Mouse (Mus musculus) heart, embryonic 10.5 days (tissue): ENCODE results near the gene Kcnj2. TPM values are rescaled to one million over a fixed set of nuclear protein-coding genes. Genes with fewer than 3 reads are reported as not detected.

ENCODE experiments used
- DNase-seq: peaks from one replicate; pipeline ENCODE4 v3.0.0-alpha.2; 2017; ENCODE audit warnings: low spot score
- H3K27ac ChIP-seq: fragments of 300-500 bp; sonication (generic); 2 replicates; pipeline ENCODE4 v1.5.1; 2016; ENCODE audit warnings: mild to moderate bottlenecking
- H3K27me3 ChIP-seq: fragments of 300-500 bp; sonication (generic); 2 replicates; pipeline ENCODE4 v1.6.1; 2016; ENCODE audit warnings: mild to moderate bottlenecking; ENCODE audit not compliant: poor library complexity, insufficient read depth, severe bottlenecking
- H3K36me3 ChIP-seq: fragments of 300-500 bp; sonication (generic); 2 replicates; pipeline ENCODE4 v1.6.1; 2016; ENCODE audit warnings: mild to moderate bottlenecking, moderate library complexity
- H3K4me1 ChIP-seq: fragments of 300-500 bp; sonication (generic); 2 replicates; pipeline ENCODE4 v1.6.1; 2016; ENCODE audit warnings: mild to moderate bottlenecking
- H3K4me3 ChIP-seq: fragments of 300-500 bp; sonication (generic); 2 replicates; pipeline ENCODE4 v1.5.1; 2016; ENCODE audit warnings: mild to moderate bottlenecking, moderate library complexity
- H3K9me3 ChIP-seq: fragments of 300-500 bp; sonication (generic); 2 replicates; pipeline ENCODE4 v1.6.1; 2016; ENCODE audit warnings: mild to moderate bottlenecking, moderate library complexity
- WGBS: fragments of 180-500 bp; shearing (Covaris S2); methylation state at CpG from one replicate; pipeline ENCODE4 v1.1.7; 2016; 5-methylcytosine and 5-hydroxymethylcytosine counted together
- polyA plus RNA-seq: library from polyadenylated mRNA; unstranded; fragments of >200 nt; fragmentation: Nextera tagmentation; extraction: Ambion mirVana; gene quantifications from 2 replicates; pipeline ENCODE4 v1.2.1, GENCODE M21; 2016

Kcnj2 gene
- polyA plus RNA-seq, result 2.1 and 2.2 TPM in 2 replicates

- Histone ChIP-seq H3K27me3 (no peaks in the 10 kb centered on the region), H3K27ac (peak within 1 kb of the TSS; percentile 83), H3K4me1 (no peaks in the 10 kb centered on the region), H3K9me3 (no peaks in the 10 kb centered on the region), H3K4me3 (peak within 1 kb of the TSS; percentile 73), H3K36me3 (no peaks in the 10 kb centered on the region)
- WGBS, result under 1% methylated on average over 28 of the region's 28 CpGs
- peak; percentile 96 for DNase-seq
These were observed at the start of gene Kcnj2 for GRCm38 (mm10) chr11:111065635-111066298. TSS of gene Kcnj2 (plus strand) at chr11:111066164.

DNA sequence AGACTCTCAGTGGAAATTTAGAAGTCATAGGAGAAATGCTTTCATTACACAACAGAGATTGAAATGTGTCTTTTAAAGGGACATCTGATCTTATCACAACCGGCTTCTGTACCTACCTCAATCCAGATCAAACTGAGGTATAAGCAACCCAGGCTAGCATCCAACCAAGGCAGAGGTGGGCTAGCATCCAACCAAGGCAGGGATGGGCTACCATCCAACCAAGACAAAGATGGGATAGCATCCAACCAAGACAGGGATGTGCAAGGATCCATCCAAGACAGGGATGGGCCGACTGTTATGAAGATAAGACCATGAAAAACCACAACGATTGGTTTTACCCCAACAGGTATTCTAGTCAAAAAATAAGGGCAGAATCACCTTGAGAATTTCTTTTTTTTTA lies 49.8 kb upstream of the Kcnj2 start:
- H3K9me3 ChIP-seq, result no peaks in the 10 kb centered on the region

DNA sequence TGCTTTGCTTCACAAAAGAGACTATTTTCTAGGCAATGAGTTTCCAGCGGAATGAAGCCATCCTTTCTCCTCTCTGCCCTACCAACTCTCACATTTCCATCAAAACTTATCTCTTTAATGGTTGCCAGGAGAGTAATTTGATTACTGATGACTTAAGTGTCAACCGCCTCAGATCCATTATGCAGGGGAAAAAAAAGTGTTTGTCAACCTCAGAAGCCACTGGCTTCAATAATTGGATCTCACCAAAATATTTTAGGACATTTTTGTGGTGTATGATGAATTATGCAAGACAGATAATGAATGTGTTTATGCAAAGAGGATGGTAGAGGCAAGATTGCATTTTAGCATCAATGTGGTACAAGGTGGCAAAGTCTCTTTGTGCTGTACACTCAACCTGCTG lies 45.8 kb upstream of the Kcnj2 start:
- WGBS, result 54% methylated on average over 2 of the region's 2 CpGs
- Histone ChIP-seq H3K27ac (no peak overlapping the region), H3K4me1 (no peaks in the 10 kb centered on the region), H3K4me3 (no peak overlapping the region), H3K36me3 (no peaks in the 10 kb centered on the region), H3K27me3 (no peaks in the 10 kb centered on the region), H3K9me3 (no peaks in the 10 kb centered on the region)
- no peak for DNase-seq

More for the DNA sequence above, 49.8 kb upstream of the Kcnj2 start:
- 90% methylated on average over 3 of the region's 3 CpGs for WGBS
- no peak overlapping the region for H3K4me3 ChIP-seq
- no peaks in the 10 kb centered on the region for H3K36me3 ChIP-seq
- DNase-seq, result no peak
- no peak overlapping the region for H3K27ac ChIP-seq
- H3K4me1 ChIP-seq, result no peaks in the 10 kb centered on the region
- H3K27me3 ChIP-seq, result no peaks in the 10 kb centered on the region

GRCm38 (mm10) chr11:111022681-111023281 lies 43.2 kb upstream of the Kcnj2 start:
- Histone ChIP-seq H3K36me3 (no peaks in the 10 kb centered on the region), H3K9me3 (no peaks in the 10 kb centered on the region), H3K4me1 (no peaks in the 10 kb centered on the region), H3K27ac (no peak overlapping the region), H3K4me3 (no peak overlapping the region), H3K27me3 (no peaks in the 10 kb centered on the region)
- no peak for DNase-seq
- WGBS, result 71% methylated on average over 8 of the region's 8 CpGs

DNA sequence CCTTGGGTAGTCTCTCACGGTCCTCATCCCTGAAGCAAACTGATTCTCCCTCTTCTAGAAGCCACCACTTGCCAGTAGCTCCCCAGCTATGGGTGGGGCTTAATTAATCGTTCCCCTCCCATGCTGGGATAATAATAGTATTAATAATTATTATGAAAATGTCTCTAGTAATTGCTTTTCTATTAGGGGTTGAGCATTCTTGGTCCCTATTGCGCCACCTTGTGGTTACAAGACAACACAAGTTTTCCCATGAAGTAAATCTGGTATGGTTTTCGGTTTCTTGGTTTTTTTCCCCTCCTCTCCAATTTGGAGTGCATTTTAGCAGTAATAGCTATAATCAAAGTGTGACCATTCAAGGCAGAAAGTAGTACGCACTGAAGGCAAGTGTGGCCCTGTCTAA lies 23.8 kb upstream of the Kcnj2 start:
- H3K9me3 ChIP-seq, result no peaks in the 10 kb centered on the region
- no peaks in the 10 kb centered on the region for H3K36me3 ChIP-seq
- 45% methylated on average over 5 of the region's 5 CpGs for WGBS
- H3K4me1 ChIP-seq, result no peaks in the 10 kb centered on the region
- DNase-seq, result no peak
- H3K27me3 ChIP-seq, result no peaks in the 10 kb centered on the region
- H3K27ac ChIP-seq, result no peak overlapping the region
- H3K4me3 ChIP-seq, result no peak overlapping the region

DNA sequence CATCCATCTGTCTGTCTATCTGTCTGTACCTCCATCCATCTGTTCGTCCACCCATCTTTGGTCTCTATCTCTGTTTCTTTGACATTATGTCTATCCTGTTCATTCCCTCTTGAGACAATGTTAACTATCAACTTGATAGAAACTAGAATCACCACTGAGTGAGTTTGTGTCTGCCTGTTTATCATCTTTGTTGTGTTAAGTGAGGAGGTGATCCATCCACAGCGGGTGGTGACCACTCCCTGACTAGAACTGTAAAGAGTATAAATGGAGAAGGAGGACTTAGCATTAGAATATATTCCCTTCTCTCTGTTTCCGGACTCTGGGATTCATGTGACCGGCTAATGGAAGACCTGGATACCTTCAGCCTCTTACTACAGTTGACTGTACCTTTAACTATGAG lies 22.7 kb upstream of the Kcnj2 start:
- Histone ChIP-seq H3K4me3 (no peak overlapping the region), H3K4me1 (no peaks in the 10 kb centered on the region), H3K36me3 (no peaks in the 10 kb centered on the region), H3K27ac (no peak overlapping the region), H3K9me3 (no peaks in the 10 kb centered on the region), H3K27me3 (no peaks in the 10 kb centered on the region)
- DNase-seq, result no peak
- 78% methylated on average over 4 of the region's 4 CpGs for WGBS

DNA sequence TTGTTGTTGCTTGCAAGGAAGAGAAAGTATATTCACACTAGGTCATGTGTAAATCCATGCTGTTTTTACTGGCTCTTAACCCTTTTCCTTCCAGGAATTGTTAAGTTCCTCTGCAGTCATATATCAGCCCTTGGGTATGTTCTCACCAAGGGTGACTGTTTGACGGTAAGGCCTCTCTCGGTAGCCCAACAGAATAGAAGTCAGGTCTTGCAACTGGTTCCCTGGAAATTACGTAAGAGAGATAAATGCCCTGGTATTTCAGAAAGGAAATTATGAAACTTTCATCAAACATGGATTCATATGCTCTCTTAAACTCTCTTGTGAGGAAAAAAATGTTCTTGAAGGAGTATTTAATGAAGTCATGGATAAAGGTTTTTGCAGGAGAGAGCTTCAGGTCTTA lies 11.7 kb upstream of the Kcnj2 start:
- Histone ChIP-seq H3K9me3 (no peaks in the 10 kb centered on the region), H3K27me3 (no peaks in the 10 kb centered on the region), H3K36me3 (no peaks in the 10 kb centered on the region), H3K27ac (no peak overlapping the region), H3K4me3 (no peak overlapping the region), H3K4me1 (no peaks in the 10 kb centered on the region)
- no peak for DNase-seq
- WGBS, result 70% methylated on average over 3 of the region's 3 CpGs

DNA sequence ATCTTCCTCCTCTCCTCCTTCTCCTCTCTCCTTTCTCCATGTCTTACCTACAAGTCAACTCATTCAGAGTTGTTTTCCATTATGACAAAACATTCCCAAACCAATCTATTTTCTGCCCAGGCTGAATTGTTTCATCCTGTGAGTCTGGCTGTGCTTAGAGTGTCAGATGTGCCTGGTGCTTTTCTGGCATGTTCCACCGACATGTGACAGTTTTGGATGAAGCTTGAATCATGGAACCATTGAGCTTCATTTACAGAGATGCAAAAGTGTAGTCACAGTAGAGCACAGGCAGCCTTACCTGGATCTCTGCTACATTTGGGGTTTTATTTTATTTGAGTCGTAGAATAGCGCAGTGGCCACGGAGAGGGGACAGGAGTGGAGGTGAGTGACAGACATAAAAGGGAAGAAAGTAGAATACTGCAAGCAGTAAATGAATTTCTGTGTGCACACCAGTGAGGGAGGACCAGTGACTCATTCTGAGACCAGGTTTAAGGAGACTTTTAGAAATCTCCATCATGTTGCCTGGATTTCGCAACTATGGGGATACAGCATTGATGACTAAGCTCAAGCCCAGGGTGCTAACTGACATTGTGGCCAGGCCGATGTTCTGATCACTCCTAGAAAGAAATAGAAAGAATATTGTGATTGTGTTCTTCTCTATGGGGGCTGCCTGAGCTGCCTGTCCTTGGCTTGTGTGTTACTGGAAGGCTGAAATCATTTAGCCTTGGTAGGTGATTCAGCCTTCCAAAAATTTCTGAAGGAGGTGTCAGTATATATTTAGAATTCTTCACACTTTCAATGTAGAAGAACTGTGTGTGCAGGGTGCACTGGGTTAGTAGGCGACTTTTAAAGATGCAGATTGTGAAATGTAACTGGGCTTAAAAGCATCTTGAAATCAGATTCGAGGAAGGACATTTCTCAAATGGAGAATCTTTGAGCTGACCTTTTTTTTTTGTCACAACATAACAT lies 10.8 kb upstream of the Kcnj2 start:
- Histone ChIP-seq H3K36me3 (no peaks in the 10 kb centered on the region), H3K4me3 (no peak overlapping the region), H3K27me3 (no peaks in the 10 kb centered on the region), H3K9me3 (no peaks in the 10 kb centered on the region), H3K27ac (no peak overlapping the region), H3K4me1 (no peaks in the 10 kb centered on the region)
- 85% methylated on average over 8 of the region's 8 CpGs for WGBS
- no peak for DNase-seq

DNA sequence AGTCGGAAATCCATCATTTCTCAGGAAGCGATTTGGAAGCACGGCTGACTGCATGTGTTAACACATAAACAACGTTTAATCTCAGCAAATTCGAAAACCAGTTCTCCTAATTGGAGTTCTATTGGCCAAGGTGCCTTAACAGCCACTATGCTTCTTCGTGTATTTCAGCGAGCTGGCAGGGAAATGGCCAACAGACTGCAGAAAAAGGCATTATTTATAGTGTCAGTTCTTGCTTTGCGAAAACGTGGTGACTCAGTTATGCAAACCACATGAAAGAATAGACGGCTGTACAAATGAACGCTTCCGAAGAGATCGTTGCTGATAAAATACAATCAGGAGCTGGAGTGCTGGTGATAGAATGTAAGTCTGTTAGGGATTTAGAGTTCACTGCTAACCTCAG lies 9.9 kb upstream of the Kcnj2 start:
- H3K9me3 ChIP-seq, result no peaks in the 10 kb centered on the region
- no peak for DNase-seq
- H3K4me3 ChIP-seq, result no peak overlapping the region
- 79% methylated on average over 13 of the region's 13 CpGs for WGBS
- no peaks in the 10 kb centered on the region for H3K4me1 ChIP-seq
- no peaks in the 10 kb centered on the region for H3K27me3 ChIP-seq
- no peak overlapping the region for H3K27ac ChIP-seq
- H3K36me3 ChIP-seq, result no peaks in the 10 kb centered on the region

DNA sequence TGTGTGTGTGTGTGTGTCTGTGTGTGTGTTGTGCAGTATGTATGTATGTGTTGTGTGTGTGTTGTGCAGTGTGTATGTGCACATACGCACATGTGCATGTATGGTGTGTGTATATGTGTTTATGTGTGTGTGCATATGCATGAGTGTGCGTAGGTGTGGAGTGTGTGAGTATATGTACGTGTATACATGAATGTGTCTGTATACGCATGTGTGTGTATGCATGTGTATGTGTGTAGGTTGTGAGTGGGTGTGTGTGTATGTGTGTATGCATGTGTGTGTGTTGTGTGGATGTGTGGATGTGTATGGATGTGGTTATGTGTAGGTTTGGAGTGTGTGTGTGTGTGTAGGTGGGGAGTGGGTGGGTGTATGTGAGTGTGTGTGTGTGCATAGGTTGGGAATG lies 8.5 kb upstream of the Kcnj2 start:
- no peak overlapping the region for H3K4me3 ChIP-seq
- no peak overlapping the region for H3K27ac ChIP-seq
- H3K9me3 ChIP-seq, result no peaks in the 10 kb centered on the region
- 94% methylated on average over 4 of the region's 4 CpGs for WGBS
- peak; percentile 61 for DNase-seq
- H3K27me3 ChIP-seq, result no peaks in the 10 kb centered on the region
- no peaks in the 10 kb centered on the region for H3K4me1 ChIP-seq
- no peaks in the 10 kb centered on the region for H3K36me3 ChIP-seq

GRCm38 (mm10) chr11:111059440-111059839 lies 6.5 kb upstream of the Kcnj2 start:
- H3K36me3 ChIP-seq, result no peaks in the 10 kb centered on the region
- no peaks in the 10 kb centered on the region for H3K4me1 ChIP-seq
- no peaks in the 10 kb centered on the region for H3K9me3 ChIP-seq
- no peak overlapping the region for H3K27ac ChIP-seq
- DNase-seq, result no peak
- no peak overlapping the region for H3K4me3 ChIP-seq
- H3K27me3 ChIP-seq, result no peaks in the 10 kb centered on the region

DNA sequence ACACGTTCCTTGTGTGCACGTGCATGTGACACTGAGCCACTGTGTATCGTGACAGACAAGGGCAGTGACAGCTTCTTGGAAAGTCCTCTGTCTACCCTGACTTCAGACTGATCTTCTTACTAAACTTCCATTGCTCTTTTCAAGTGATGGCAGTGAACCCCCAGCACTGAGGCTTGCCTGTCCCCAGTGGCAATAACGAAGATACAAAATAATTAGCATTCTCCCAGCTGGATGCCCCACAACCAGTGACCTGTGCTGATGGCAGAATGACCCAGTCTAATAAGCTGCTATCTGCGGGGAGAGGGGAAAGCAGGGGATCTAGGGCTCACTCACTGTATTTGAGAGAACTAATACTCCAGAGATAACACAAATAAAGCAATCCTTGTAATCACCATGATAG lies 5.7 kb upstream of the Kcnj2 start:
- 63% methylated on average over 5 of the region's 5 CpGs for WGBS
- no peaks in the 10 kb centered on the region for H3K36me3 ChIP-seq
- H3K27me3 ChIP-seq, result no peaks in the 10 kb centered on the region
- no peak overlapping the region for H3K27ac ChIP-seq
- no peaks in the 10 kb centered on the region for H3K4me1 ChIP-seq
- H3K4me3 ChIP-seq, result no peak overlapping the region
- no peaks in the 10 kb centered on the region for H3K9me3 ChIP-seq
- no peak for DNase-seq
